Mouse (Mus musculus) lung, postnatal 0 days (tissue): ENCODE data around the gene Zdhhc6.

Experiments
- CTCF ChIP-seq: IDR thresholded peaks from 2 replicates; pipeline ENCODE4 v1.5.1; 2016; ENCODE audit warnings: antibody characterized with exemption, mild to moderate bottlenecking
- EP300 ChIP-seq: IDR thresholded peaks from 2 replicates; pipeline ENCODE4 v1.6.1; 2016; ENCODE audit warnings: antibody characterized with exemption, mild to moderate bottlenecking, control low read depth

DNA sequence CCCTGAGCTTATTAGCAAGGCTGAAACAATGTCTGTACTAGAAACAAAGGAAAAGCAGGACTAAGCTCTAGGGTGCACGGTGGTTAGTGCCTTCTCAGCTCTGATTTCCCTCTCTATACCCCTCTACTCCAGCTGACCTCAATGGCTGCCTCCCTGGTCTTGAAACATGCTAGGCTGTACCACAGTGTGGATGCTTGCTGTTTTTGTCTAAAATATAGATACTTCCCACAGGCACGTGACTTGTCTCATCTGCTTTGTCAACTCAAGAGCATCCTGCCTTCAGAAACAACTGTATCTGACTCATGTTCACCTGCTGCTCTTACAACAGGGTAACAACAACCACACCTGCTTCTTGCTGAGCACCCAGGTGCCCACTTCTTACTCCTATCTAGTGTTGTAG is 18.3 kb downstream of the Zdhhc6 start:
- TF ChIP-seq EP300 (no peak), CTCF (no peak)
